Mouse (Mus musculus) megakaryocyte, embryonic 14.5 days (primary cell): ENCODE measurements around the gene Dgkz. TPM values are rescaled to one million over a fixed set of nuclear protein-coding genes. Genes with fewer than 3 reads are reported as not detected.

Source experiments
- H3K27me3 ChIP-seq: replicated peaks from 2 replicates; pipeline ENCODE3; 2012; ENCODE audit warnings: inconsistent platforms
- H3K36me3 ChIP-seq: replicated peaks from 2 replicates; pipeline ENCODE3; 2012; ENCODE audit warnings: low read length, inconsistent platforms, mixed read lengths
- H3K4me1 ChIP-seq: 2 replicates; pipeline ENCODE4 v1.6.1; 2012; ENCODE audit warnings: inconsistent platforms
- H3K4me3 ChIP-seq: replicated peaks from 2 replicates; pipeline ENCODE3; 2012; ENCODE audit warnings: moderate library complexity, mild to moderate bottlenecking, inconsistent platforms
- H3K9me3 ChIP-seq: 2 replicates; pipeline ENCODE4 v1.6.1; 2012; ENCODE audit warnings: inconsistent platforms
- FLI1 ChIP-seq: IDR thresholded peaks from 2 replicates; pipeline ENCODE4 v1.6.1; 2012; ENCODE audit warnings: low read length, inconsistent platforms, mixed read lengths
- GATA1 ChIP-seq: IDR thresholded peaks from 3 replicates; pipeline ENCODE4 v1.6.1; 2012; ENCODE audit warnings: mixed read lengths, low read length, inconsistent platforms, borderline replicate concordance
- polyA plus RNA-seq: library from polyadenylated mRNA; stranded (reverse); fragments of >175 nt; gene quantifications from 2 replicates; pipeline ENCODE4 v1.2.3, GENCODE M21; 2012; ENCODE audit warnings: low replicate concordance; ENCODE audit not compliant: insufficient read depth

The Dgkz gene
- polyA plus RNA-seq, 1 experiment, result 303 TPM

DNA sequence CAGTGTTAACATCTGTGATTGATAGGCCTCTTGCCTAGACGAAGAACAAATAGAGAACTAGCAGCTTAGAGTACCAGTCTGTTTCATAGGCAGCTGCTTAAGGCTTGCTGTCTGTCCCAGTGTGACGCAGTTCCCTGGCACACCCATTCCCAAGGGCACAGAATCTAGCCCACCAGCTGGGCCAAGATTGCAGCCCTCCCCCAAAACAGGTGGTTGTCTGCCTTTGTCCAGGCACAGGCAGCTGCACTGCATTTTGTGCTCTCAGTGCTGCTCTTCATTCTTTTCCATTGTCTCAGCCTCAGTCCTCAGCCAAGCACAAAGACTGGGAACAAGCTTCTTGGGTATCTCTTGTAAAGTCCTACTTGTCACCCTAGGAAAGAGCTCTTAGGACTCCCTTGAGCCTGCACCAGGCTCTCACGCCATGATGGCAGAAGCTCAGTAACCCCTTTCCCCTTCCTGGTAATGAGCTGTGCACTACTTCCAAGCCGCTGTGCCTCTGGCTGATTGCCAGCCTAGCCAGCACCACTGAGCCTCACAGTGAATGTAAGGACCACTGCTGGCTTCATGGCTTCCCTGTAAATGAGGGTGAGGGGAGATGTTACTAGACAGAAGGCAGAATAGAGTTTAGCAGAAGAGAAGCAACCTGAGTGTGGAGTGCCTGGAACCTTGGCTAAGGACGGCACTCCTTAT lies 70.9 kb downstream of the Dgkz start:
- Histone ChIP-seq H3K4me3 (no peak overlapping the region), H3K36me3 (peaks cover 92% of the 10 kb centered on the region), H3K4me1 (0 out of 2 replicates have a peak, but pooled peaks cover 3% of the 10 kb centered on the region), H3K27me3 (no peaks in the 10 kb centered on the region), H3K9me3 (no peaks in the 10 kb centered on the region)
- TF ChIP-seq GATA1 (no peak), FLI1 (no peak)

- H3K4me3 ChIP-seq, result no peak overlapping the region
- H3K9me3 ChIP-seq, result no peaks in the 10 kb centered on the region
- H3K36me3 ChIP-seq, result peaks cover 90% of the 10 kb centered on the region
- TF ChIP-seq FLI1 (no peak), GATA1 (no peak)
- H3K4me1 ChIP-seq, result 0 out of 2 replicates have a peak, but pooled peaks cover 3% of the 10 kb centered on the region
- no peaks in the 10 kb centered on the region for H3K27me3 ChIP-seq
Observed at GRCm38 (mm10) chr2:91903171-91903925, 72.3 kb downstream of the Dgkz start.

DNA sequence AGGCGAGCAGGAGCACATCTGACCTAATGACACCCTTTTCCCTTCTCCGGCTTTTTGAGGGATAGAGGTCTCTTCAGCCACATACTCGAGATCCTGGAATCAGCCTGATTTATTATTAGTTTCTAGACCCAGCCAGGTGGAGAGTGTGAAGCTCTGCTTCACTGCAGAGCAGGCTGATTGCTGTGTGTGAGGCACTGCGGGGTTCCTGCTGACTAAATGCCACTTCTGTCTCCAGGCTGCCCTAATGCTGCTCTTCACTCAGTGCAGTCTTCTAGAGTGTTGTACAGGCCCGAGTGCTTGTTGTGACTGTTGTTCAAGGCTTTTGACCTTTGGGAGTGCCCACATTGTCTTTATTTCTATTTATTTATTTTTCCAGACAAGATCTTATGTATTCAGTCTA lies 73.3 kb downstream of the Dgkz start:
- H3K4me1 ChIP-seq, result 0 out of 2 replicates have a peak, but pooled peaks cover 3% of the 10 kb centered on the region
- no peaks in the 10 kb centered on the region for H3K9me3 ChIP-seq
- H3K4me3 ChIP-seq, result no peak overlapping the region
- no peaks in the 10 kb centered on the region for H3K27me3 ChIP-seq
- H3K36me3 ChIP-seq, result peaks cover 94% of the 10 kb centered on the region
- TF ChIP-seq GATA1 (no peak), FLI1 (no peak)

DNA sequence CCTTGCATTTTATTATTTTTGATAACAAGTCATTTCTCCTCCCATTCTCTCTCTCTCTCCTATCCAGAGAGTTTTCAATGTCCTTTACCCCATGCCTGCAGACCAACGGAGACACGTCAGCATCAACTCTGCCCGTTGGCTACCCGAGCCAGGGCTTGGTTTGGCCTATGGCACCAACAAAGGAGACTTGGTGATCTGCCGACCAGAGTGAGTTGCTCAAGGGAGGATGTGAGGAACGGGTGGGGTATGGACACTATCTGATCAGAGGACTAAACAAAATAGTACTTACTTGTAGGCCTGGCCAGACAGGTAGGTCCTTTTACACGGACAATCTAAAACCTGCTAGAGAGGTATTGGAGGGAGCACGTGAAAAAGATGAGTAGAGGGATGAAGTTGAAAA lies 75.2 kb downstream of the Dgkz start:
- Histone ChIP-seq H3K4me1 (no peaks in the 10 kb centered on the region), H3K9me3 (no peaks in the 10 kb centered on the region), H3K36me3 (peaks cover 93% of the 10 kb centered on the region), H3K4me3 (no peak overlapping the region), H3K27me3 (no peaks in the 10 kb centered on the region)
- TF ChIP-seq FLI1, result no peak
- no peak for TF ChIP-seq GATA1

GRCm38 (mm10) chr2:91899141-91899540 lies 76.5 kb downstream of the Dgkz start:
- no peaks in the 10 kb centered on the region for H3K9me3 ChIP-seq
- peaks cover 8% of the 10 kb centered on the region for H3K4me1 ChIP-seq
- no peaks in the 10 kb centered on the region for H3K27me3 ChIP-seq
- H3K4me3 ChIP-seq, result no peak overlapping the region
- TF ChIP-seq FLI1 (no peak), GATA1 (no peak)
- peaks cover 92% of the 10 kb centered on the region for H3K36me3 ChIP-seq

DNA sequence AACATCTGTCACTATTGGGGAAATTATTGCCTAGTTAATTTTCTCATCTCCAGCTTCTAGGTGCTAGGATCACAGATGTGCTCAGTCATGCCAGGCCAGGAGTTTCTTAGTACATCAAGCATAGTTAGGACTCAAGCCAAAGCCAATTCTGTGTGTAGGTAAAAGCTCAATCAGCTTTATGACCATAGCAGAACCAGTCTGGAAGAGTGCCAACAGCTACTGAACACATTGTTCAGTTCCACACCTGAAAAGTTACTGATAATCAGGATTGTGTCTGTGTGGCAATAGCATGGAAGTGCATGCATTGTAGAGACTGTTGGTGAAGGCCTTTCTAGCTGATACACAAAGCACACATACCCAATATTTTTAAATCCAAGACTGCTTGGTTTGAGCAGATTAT lies 77.7 kb downstream of the Dgkz start:
- Histone ChIP-seq H3K36me3 (peaks cover 90% of the 10 kb centered on the region), H3K9me3 (no peaks in the 10 kb centered on the region), H3K4me3 (no peak overlapping the region), H3K4me1 (peaks cover 8% of the 10 kb centered on the region), H3K27me3 (no peaks in the 10 kb centered on the region)
- TF ChIP-seq FLI1 (no peak), GATA1 (no peak)

DNA sequence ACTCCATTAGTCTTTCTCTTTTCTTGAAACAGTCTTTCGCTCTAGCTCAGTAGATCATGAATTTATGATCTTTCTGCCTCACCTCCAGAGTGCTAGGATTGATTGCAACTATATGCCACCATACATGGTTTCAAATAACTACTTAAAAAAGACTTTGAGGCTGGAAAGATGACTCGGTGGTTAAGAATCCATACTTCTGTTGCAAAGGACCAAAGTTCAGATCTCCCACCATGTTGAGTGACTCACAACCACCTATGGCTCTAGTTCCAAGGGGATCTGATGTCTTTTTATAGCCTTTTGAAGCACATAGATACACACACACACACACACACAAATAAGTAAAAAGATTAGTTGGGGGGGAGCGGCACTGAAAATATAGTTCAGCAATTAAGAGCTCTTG lies 80.3 kb downstream of the Dgkz start:
- no peaks in the 10 kb centered on the region for H3K9me3 ChIP-seq
- H3K27me3 ChIP-seq, result no peaks in the 10 kb centered on the region
- TF ChIP-seq FLI1 (no peak), GATA1 (no peak)
- no peak overlapping the region for H3K4me3 ChIP-seq
- peaks cover 90% of the 10 kb centered on the region for H3K36me3 ChIP-seq
- H3K4me1 ChIP-seq, result peaks cover 8% of the 10 kb centered on the region

GRCm38 (mm10) chr2:91894716-91895115 lies 80.9 kb downstream of the Dgkz start:
- TF ChIP-seq GATA1, result no peak
- no peak for TF ChIP-seq FLI1
- Histone ChIP-seq H3K4me3 (no peak overlapping the region), H3K4me1 (peaks cover 8% of the 10 kb centered on the region), H3K9me3 (no peaks in the 10 kb centered on the region), H3K27me3 (no peaks in the 10 kb centered on the region), H3K36me3 (peaks cover 90% of the 10 kb centered on the region)

- TF ChIP-seq GATA1 (no peak), FLI1 (no peak)
- Histone ChIP-seq H3K36me3 (peaks cover 60% of the 10 kb centered on the region), H3K27me3 (no peaks in the 10 kb centered on the region), H3K9me3 (no peaks in the 10 kb centered on the region), H3K4me3 (no peak overlapping the region), H3K4me1 (peaks cover 24% of the 10 kb centered on the region)
Observed at GRCm38 (mm10) chr2:91884616-91885015, 91.0 kb downstream of the Dgkz start.

GRCm38 (mm10) chr2:91883961-91884360 lies 91.7 kb downstream of the Dgkz start:
- H3K27me3 ChIP-seq, result no peaks in the 10 kb centered on the region
- no peak overlapping the region for H3K4me3 ChIP-seq
- peaks cover 59% of the 10 kb centered on the region for H3K36me3 ChIP-seq
- TF ChIP-seq GATA1 (no peak), FLI1 (no peak)
- H3K9me3 ChIP-seq, result no peaks in the 10 kb centered on the region
- H3K4me1 ChIP-seq, result peaks cover 29% of the 10 kb centered on the region

Other genes starting within 250 kb of the Dgkz start
- 15.8 and 20.0 TPM in 2 replicates for gene Ambra1, start 245.7 kb downstream of the Dgkz start, polyA plus RNA-seq
- 0.92 and 2.8 TPM in 2 replicates for gene Chrm4, start 48.6 kb downstream of the Dgkz start, polyA plus RNA-seq
- gene Mdk, start 43.6 kb downstream of the Dgkz start, polyA plus RNA-seq, result 45.5 and 59.2 TPM in 2 replicates
- gene Gm9821, start 30.2 kb downstream of the Dgkz start, polyA plus RNA-seq, result not detected in 2 replicates
- 22.3 and 27.7 TPM in 2 replicates for gene Creb3l1, start 48.6 kb upstream of the Dgkz start, polyA plus RNA-seq
- 19.0 and 41.1 TPM in 2 replicates for gene Phf21a, start 117.3 kb upstream of the Dgkz start, polyA plus RNA-seq